Mouse (Mus musculus): ENCODE data around the gene Spop.
"Not testable (repeated sequence)": the region's sequence is repeated elsewhere in the genome, so short reads cannot be mapped to it uniquely, and the experiment has no call there.

Spop gene

GRCm38 (mm10) chr11:95391743-95392142 is 22.1 kb upstream of the Spop start:
- no peak for DNase-seq

GRCm38 (mm10) chr11:95392223-95392667 is 21.6 kb upstream of the Spop start:
- DNase-seq: no peak

- DNase-seq: no peak
Observed at GRCm38 (mm10) chr11:95392708-95393499, 21.0 kb upstream of the Spop start.

GRCm38 (mm10) chr11:95393500-95393816 is 20.4 kb upstream of the Spop start:
- DNase-seq: no peak

GRCm38 (mm10) chr11:95394112-95394511 is 19.8 kb upstream of the Spop start:
- no peak for DNase-seq

- no peak for DNase-seq
Observed at GRCm38 (mm10) chr11:95396548-95396947, 17.3 kb upstream of the Spop start.

GRCm38 (mm10) chr11:95397843-95398835 is 15.7 kb upstream of the Spop start:
- DNase-seq: peak; percentile 86

- DNase-seq: no peak
Observed at GRCm38 (mm10) chr11:95399520-95400020, 14.3 kb upstream of the Spop start.

GRCm38 (mm10) chr11:95401568-95401967 is 12.3 kb upstream of the Spop start:
- DNase-seq: no peak

- DNase-seq: no peak
Observed at GRCm38 (mm10) chr11:95402196-95402595, 11.7 kb upstream of the Spop start.

- DNase-seq: no peak
Observed at GRCm38 (mm10) chr11:95402658-95403101, 11.2 kb upstream of the Spop start.

- no peak for DNase-seq
Observed at GRCm38 (mm10) chr11:95403382-95404340, 10.2 kb upstream of the Spop start.

GRCm38 (mm10) chr11:95405771-95406170 is 8.1 kb upstream of the Spop start:
- no peak for DNase-seq

GRCm38 (mm10) chr11:95406398-95406797 is 7.5 kb upstream of the Spop start:
- not testable (repeated sequence) for DNase-seq

- peak; percentile 63 for DNase-seq
Observed at GRCm38 (mm10) chr11:95409450-95410112, 4.3 kb upstream of the Spop start.

GRCm38 (mm10) chr11:95411453-95412013 is 2.3 kb upstream of the Spop start:
- no peak for DNase-seq

- no peak for DNase-seq
Observed at GRCm38 (mm10) chr11:95412615-95413014, 1.3 kb upstream of the Spop start.

- peak; percentile 96 for DNase-seq
Observed at GRCm38 (mm10) chr11:95414536-95415161, 769 bp downstream of the Spop start.

- DNase-seq: no peak
Observed at GRCm38 (mm10) chr11:95415931-95416330, 2.1 kb downstream of the Spop start.

- DNase-seq: no peak
Observed at GRCm38 (mm10) chr11:95417341-95417740, 3.5 kb downstream of the Spop start.

All from lung, postnatal 14 days (tissue).